Mouse (Mus musculus): Measurements from ENCODE around the gene Wdr83os. TPM values are rescaled to one million over a fixed set of nuclear protein-coding genes. Genes with fewer than 3 reads are reported as not detected.

Wdr83os gene
- polyA plus RNA-seq, 1 experiment: not detected

DNA sequence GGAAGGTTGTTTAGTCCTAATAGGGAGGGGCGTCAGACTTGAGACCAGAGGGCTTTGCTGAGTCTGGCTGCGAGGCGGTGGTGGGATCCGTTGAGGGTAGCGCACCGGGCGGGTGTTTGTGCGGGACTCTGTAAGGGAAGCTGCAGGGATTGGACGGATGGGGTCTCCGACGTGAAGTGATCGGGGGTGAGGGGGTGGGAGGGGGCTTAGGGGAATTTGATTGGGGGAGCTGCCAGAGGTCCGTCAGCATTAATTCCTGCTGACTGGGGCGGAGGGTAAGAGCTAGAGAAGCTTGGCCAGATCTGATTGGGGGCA lies 43.2 kb upstream of the Wdr83os start:
- Histone ChIP-seq H3K4me1 (ENCODE audit: control insufficient read depth, insufficient read depth, low read length) (peaks cover 8% of the 10 kb centered on the region), H3K27ac (ENCODE audit: insufficient read depth, low read depth, low read length) (peak overlapping the region; percentile 31; the same call in 1 of the 2 replicates), H3K4me3 (ENCODE audit: insufficient read depth, low read depth, low read length) (peak overlapping the region; percentile 99)
- 1% methylated on average over 14 of the region's 14 CpGs for WGBS
- TF ChIP-seq POLR2A (IDR thresholded peaks at IDR 0.05; ENCODE audit: insufficient read depth, low read depth, low read length) (no peak), CTCF (IDR thresholded peaks at IDR 0.05; ENCODE audit: insufficient read depth, low read depth, low read length) (no peak)

DNA sequence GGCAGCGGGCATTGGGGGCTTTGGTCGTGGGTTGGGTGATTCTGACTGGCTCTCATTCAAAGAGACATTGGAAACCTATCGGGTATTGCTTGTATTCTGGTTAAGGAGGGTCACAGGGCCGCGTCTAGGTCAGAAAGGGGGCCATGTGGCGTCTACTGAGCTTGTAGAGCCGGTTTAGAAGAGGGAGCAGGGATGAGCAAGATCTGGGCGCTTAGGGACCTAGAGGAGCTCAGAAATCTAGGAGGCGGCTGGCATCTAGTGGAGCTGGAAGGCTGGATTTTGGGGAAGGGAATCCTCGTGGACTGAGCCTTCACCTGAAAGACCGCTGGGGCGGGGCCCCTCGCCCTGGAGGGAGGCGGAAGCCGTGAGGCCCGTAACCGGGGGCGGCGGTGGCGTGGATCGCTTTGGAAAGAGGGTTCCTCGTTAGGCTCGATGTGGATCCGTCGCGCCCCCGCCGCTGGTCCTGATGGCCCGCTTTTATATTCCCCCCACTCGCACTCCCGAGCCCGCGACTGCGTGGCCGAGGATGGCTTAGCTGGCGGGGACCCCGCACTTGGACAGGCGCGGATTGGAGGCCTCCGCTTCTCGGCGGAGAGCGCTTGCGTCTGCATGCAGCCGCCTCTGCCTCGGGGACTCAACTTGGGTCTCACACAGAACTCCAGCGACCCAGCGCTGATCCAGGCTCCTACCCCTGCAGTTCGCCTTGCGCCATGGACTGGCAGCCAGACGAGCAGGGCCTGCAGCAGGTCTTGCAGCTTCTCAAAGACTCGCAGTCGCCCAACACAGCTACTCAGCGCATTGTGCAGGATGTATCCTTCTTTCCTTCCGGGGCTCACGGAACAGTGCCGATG lies 42.6 kb upstream of the Wdr83os start:
- H3K27ac ChIP-seq (ENCODE audit: insufficient read depth, low read depth, low read length): 0 out of 2 replicates have a peak overlapping the region, but pooled peaks have one; percentile 13
- TF ChIP-seq CTCF (IDR thresholded peaks at IDR 0.05; ENCODE audit: insufficient read depth, low read depth, low read length): no peak
- 0 out of 2 replicates have a peak, but pooled peaks have one; percentile 23 for TF ChIP-seq POLR2A (IDR thresholded peaks at IDR 0.05; ENCODE audit: insufficient read depth, low read depth, low read length)
- WGBS: under 1% methylated on average over 55 of the region's 57 CpGs

DNA sequence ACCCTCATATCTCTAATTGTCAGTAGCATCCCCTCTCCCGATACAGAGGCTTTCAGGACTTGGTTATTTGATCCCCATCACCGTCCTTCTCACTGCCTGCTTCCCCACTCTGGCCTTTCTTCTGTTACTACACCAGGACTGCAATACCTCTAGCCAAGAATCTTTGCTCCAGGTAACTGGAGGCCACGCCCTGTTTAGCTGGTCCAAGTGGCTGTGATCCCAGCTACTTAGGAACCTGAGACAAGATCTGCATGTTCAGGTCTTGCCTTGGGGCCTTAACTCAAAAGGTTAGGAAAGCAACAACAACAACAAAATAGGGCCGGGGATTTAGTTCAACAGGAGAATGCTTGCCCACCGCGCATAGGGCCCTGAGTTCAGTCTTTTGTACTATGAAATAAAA lies 36.9 kb upstream of the Wdr83os start:
- no peak for TF ChIP-seq CTCF (IDR thresholded peaks at IDR 0.05; ENCODE audit: insufficient read depth, low read depth, low read length)
- TF ChIP-seq POLR2A (IDR thresholded peaks at IDR 0.05; ENCODE audit: insufficient read depth, low read depth, low read length): no peak
- WGBS: 92% methylated on average over 6 of the region's 6 CpGs
- no peak overlapping the region for H3K4me3 ChIP-seq (ENCODE audit: insufficient read depth, low read depth, low read length)
- H3K4me1 ChIP-seq (ENCODE audit: control insufficient read depth, insufficient read depth, low read length): 0 out of 2 replicates have a peak, but pooled peaks cover 2% of the 10 kb centered on the region
- no peak overlapping the region for H3K27ac ChIP-seq (ENCODE audit: insufficient read depth, low read depth, low read length)

More for the DNA sequence above, 42.6 kb upstream of the Wdr83os start:
- Histone ChIP-seq H3K4me1 (ENCODE audit: control insufficient read depth, insufficient read depth, low read length) (peaks cover 8% of the 10 kb centered on the region), H3K4me3 (ENCODE audit: insufficient read depth, low read depth, low read length) (peak overlapping the region; percentile 99)

DNA sequence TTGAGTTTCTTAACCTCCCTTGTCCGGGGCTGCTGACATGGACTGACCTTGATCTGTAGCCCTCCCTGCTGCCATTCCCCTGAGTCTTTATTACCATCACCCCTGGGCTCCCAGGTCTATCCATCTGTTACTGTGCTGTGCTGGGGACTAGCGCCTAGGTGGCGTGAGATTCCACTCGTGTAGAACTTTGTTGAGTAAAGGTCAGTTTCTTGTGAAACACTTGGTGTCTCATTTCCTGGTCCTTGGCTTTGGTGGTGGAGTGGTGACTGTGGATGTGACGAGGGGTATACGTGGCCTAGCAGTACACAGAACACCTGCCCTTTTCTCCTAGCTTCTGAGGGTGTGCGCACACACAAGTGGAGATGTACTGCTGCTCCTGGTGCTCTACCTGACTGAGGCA lies 23.2 kb upstream of the Wdr83os start:
- WGBS: 86% methylated on average over 7 of the region's 7 CpGs
- Histone ChIP-seq H3K4me3 (ENCODE audit: insufficient read depth, low read depth, low read length) (no peak overlapping the region), H3K27ac (ENCODE audit: insufficient read depth, low read depth, low read length) (no peak overlapping the region), H3K4me1 (ENCODE audit: control insufficient read depth, insufficient read depth, low read length) (peaks cover 9% of the 10 kb centered on the region)
- no peak for TF ChIP-seq CTCF (IDR thresholded peaks at IDR 0.05; ENCODE audit: insufficient read depth, low read depth, low read length)
- no peak for TF ChIP-seq POLR2A (IDR thresholded peaks at IDR 0.05; ENCODE audit: insufficient read depth, low read depth, low read length)

DNA sequence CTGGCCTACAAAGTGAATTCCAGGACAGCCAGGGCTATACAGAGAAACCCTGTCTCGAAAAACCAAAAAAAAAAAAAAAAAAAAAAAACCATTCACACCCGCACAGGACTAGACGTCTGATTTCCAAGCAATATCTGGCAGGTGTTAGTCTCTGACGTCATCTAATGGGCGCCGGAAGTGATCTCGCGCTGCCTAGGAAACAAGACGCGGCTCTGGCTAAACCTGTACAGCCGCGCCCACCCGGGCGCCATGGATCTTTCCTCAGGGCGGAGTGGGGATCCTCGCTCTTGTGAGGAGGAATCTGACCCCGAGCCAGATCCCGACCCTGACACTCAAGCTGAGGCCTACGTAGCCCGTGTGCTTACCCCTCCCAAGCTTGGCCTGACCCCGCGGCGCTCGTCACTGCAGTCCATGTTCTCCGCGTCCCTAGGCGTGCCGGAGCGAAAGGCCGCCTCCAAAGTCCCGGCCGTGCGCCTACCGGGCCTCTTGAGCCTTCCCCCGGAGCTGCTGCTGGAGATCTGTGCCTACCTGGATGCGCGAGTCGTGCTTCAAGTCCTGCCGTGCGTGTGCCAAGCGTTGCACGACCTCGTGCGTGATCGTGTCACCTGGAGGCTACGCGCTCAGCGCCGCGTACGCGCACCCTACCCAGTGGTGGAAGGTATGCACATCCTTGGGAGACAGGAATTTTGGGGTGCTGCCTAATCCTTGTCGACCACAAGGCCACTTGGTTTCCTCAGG lies 20.5 kb upstream of the Wdr83os start, which contains the start of gene Fbxw9:
Gene Fbxw9 (plus strand): TSS at position 177 of the 738 bp plus-strand sequence.
- under 1% methylated on average over 53 of the region's 53 CpGs for WGBS
- H3K4me3 ChIP-seq (ENCODE audit: insufficient read depth, low read depth, low read length): peak within 1 kb of the TSS; percentile 79
- no peak within 1 kb of the TSS for H3K27ac ChIP-seq (ENCODE audit: insufficient read depth, low read depth, low read length)
- peaks cover 9% of the 10 kb centered on the region for H3K4me1 ChIP-seq (ENCODE audit: control insufficient read depth, insufficient read depth, low read length)
- TF ChIP-seq POLR2A (IDR thresholded peaks at IDR 0.05; ENCODE audit: insufficient read depth, low read depth, low read length): peak; percentile 63; the same call in 1 of the 2 replicates
- TF ChIP-seq CTCF (IDR thresholded peaks at IDR 0.05; ENCODE audit: insufficient read depth, low read depth, low read length): no peak

DNA sequence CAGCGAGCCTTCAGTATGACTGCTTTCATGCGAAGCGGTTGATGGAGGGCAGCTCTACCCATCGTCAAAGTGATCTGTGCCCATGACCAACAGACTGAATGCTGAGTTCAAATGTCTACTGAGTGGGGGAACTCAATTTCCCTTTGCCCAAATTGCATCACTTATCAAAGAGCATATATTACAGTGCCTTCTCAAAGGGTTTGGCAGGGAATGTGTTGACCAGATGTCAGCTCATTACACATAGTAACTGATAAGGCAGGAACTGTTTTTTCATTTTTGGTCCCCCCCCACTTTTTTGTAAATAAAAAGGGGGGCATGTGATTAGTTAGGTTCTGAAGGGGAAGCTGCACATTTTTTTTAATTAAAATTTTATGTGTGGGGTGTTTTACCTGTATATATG lies 17.9 kb upstream of the Wdr83os start:
- Histone ChIP-seq H3K27ac (ENCODE audit: insufficient read depth, low read depth, low read length) (no peak overlapping the region), H3K4me1 (ENCODE audit: control insufficient read depth, insufficient read depth, low read length) (peaks cover 9% of the 10 kb centered on the region), H3K4me3 (ENCODE audit: insufficient read depth, low read depth, low read length) (no peak overlapping the region)
- TF ChIP-seq POLR2A (IDR thresholded peaks at IDR 0.05; ENCODE audit: insufficient read depth, low read depth, low read length): no peak
- no peak for TF ChIP-seq CTCF (IDR thresholded peaks at IDR 0.05; ENCODE audit: insufficient read depth, low read depth, low read length)
- 95% methylated on average over 4 of the region's 4 CpGs for WGBS

DNA sequence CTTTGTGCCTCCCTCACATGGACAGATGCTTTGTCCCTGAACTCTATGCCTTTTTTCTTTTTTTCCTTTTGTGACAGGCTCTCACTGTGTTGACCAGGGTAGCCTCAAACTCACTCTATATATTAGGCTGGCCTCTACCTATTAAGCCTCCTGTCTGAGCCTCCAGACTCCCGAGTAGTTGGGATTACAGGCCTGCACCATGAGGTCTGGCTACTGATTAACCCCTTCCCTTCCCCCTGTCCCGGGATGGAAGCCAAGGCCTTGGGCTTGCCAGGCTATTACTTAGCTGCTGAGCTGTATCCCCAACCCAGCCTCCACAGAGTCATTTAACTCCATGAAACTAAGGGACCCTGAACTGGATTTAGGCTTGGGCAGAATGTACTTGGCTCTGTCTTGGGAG lies 15.3 kb upstream of the Wdr83os start:
- peaks cover 8% of the 10 kb centered on the region for H3K4me1 ChIP-seq (ENCODE audit: control insufficient read depth, insufficient read depth, low read length)
- H3K27ac ChIP-seq (ENCODE audit: insufficient read depth, low read depth, low read length): no peak overlapping the region
- TF ChIP-seq CTCF (IDR thresholded peaks at IDR 0.05; ENCODE audit: insufficient read depth, low read depth, low read length) (no peak), POLR2A (IDR thresholded peaks at IDR 0.05; ENCODE audit: insufficient read depth, low read depth, low read length) (no peak)
- 35% methylated on average over 2 of the region's 2 CpGs for WGBS
- no peak overlapping the region for H3K4me3 ChIP-seq (ENCODE audit: insufficient read depth, low read depth, low read length)

DNA sequence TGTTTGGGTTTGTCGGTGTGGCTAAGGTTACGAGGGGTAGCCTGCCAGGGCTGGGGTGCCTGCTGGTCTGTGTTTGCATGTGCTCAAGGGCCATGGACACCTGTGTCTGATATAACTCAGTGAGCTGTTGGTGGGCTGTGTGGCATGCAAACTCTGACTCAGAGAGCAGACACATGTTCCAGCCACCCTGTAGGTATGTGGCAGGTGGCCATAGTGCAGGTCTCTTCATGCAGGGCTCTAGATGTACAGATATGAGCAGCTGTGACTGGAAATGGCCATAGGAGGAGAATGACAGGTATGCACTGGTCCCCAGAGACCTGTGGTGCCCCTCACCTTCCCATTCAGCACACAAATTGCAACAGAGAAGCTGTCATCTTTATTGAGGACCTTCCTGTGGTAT lies 13.4 kb upstream of the Wdr83os start:
- H3K4me1 ChIP-seq (ENCODE audit: control insufficient read depth, insufficient read depth, low read length): peaks cover 2% of the 10 kb centered on the region
- no peak overlapping the region for H3K27ac ChIP-seq (ENCODE audit: insufficient read depth, low read depth, low read length)
- TF ChIP-seq CTCF (IDR thresholded peaks at IDR 0.05; ENCODE audit: insufficient read depth, low read depth, low read length): no peak
- TF ChIP-seq POLR2A (IDR thresholded peaks at IDR 0.05; ENCODE audit: insufficient read depth, low read depth, low read length): no peak
- no peak overlapping the region for H3K4me3 ChIP-seq (ENCODE audit: insufficient read depth, low read depth, low read length)
- 98% methylated on average over 2 of the region's 2 CpGs for WGBS

DNA sequence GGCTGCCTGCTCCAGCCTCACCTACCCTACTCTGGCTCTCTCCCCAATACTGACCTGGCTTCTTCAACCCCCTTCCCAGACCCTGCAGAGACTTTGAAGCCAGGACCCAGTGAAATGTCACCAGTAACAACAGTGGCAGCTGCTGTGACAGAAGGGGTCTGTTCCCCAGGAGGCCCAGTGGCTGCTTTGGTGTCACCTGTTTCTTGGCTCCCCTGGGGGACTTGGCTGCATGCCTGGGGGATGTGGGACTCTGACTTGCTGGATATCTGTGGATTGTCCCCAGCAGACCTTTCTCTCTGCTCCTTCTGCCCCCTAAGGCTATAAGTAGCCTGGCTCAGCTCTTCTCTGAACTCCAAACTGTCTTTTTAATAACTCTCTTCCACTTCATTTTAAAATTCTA lies 12.6 kb upstream of the Wdr83os start, which contains the start of gene Gm5741:
Gene Gm5741 (minus strand): TSS at position 1 of the 400 bp plus-strand sequence.
- Histone ChIP-seq H3K27ac (ENCODE audit: insufficient read depth, low read depth, low read length) (no peak within 1 kb of the TSS), H3K4me1 (ENCODE audit: control insufficient read depth, insufficient read depth, low read length) (peaks cover 7% of the 10 kb centered on the region), H3K4me3 (ENCODE audit: insufficient read depth, low read depth, low read length) (no peak within 1 kb of the TSS)
- TF ChIP-seq CTCF (IDR thresholded peaks at IDR 0.05; ENCODE audit: insufficient read depth, low read depth, low read length): no peak
- TF ChIP-seq POLR2A (IDR thresholded peaks at IDR 0.05; ENCODE audit: insufficient read depth, low read depth, low read length): no peak

All from olfactory bulb, adult 2 months (tissue).